Mouse (Mus musculus) ES-Bruce4 (cell line): ENCODE measurements around the gene Xrn1. TPM values are rescaled to one million over a fixed set of nuclear protein-coding genes. Genes with fewer than 3 reads are reported as not detected.
"Not testable (repeated sequence)": the region's sequence is repeated elsewhere in the genome, so short reads cannot be mapped to it uniquely, and the experiment has no call there.

Experiments used
- H3K27ac ChIP-seq: 2 replicates; pipeline ENCODE4 v1.5.1; 2012; ENCODE audit warnings: low read length, inconsistent platforms; ENCODE audit not compliant: insufficient read depth
- H3K27me3 ChIP-seq: 2 replicates; pipeline ENCODE4 v1.6.1; 2012; ENCODE audit warnings: mild to moderate bottlenecking, low read length, inconsistent platforms; ENCODE audit not compliant: control insufficient read depth, poor library complexity, insufficient read depth, severe bottlenecking
- H3K36me3 ChIP-seq: 2 replicates; pipeline ENCODE4 v1.6.1; 2012; ENCODE audit warnings: inconsistent platforms, mild to moderate bottlenecking, low read length, moderate library complexity; ENCODE audit not compliant: control insufficient read depth, poor library complexity, insufficient read depth, severe bottlenecking
- H3K4me1 ChIP-seq: one replicate; pipeline ENCODE4 v1.8.1; 2011; ENCODE audit warnings: low read length; ENCODE audit not compliant: control insufficient read depth, insufficient read depth
- H3K4me3 ChIP-seq: 2 replicates; pipeline ENCODE4 v1.5.1; 2011; ENCODE audit warnings: low read depth, mild to moderate bottlenecking, low read length
- H3K9ac ChIP-seq: 2 replicates; pipeline ENCODE4 v1.6.1; 2012; ENCODE audit warnings: low read depth, mild to moderate bottlenecking, inconsistent platforms; ENCODE audit not compliant: poor library complexity, severe bottlenecking
- H3K9me3 ChIP-seq: replicated peaks from 2 replicates; pipeline ENCODE4 v1.6.1; 2012; ENCODE audit warnings: mild to moderate bottlenecking, low read length, inconsistent platforms; ENCODE audit not compliant: control insufficient read depth, poor library complexity, insufficient read depth, severe bottlenecking
- CTCF ChIP-seq: IDR thresholded peaks from one replicate; pipeline ENCODE4 v1.8.1; 2011; ENCODE audit warnings: low read depth, low read length
- EP300 ChIP-seq: IDR thresholded peaks from 2 replicates; pipeline ENCODE4 v1.6.1; 2011; ENCODE audit warnings: low read depth, low read length; ENCODE audit not compliant: insufficient read depth
- POLR2A ChIP-seq: IDR thresholded peaks from one replicate; pipeline ENCODE4 v1.8.1; 2011; ENCODE audit warnings: low read length; ENCODE audit not compliant: insufficient read depth
- polyA plus RNA-seq: library from polyadenylated mRNA; stranded (reverse); fragments of >200 nt; gene quantifications from 2 replicates; pipeline ENCODE4 v1.2.4, GENCODE M21; 2011; ENCODE audit warnings: low read depth; ENCODE audit not compliant: missing spikeins, insufficient read depth, insufficient read length

The Xrn1 gene
- polyA plus RNA-seq, 1 experiment, result 59.3 TPM

- no peaks in the 10 kb centered on the region for H3K4me1 ChIP-seq
- no peak for TF ChIP-seq POLR2A
- no peak for TF ChIP-seq EP300
- TF ChIP-seq CTCF, result no peak
- no peak overlapping the region for H3K9ac ChIP-seq
- H3K36me3 ChIP-seq, result no peaks in the 10 kb centered on the region
- no peak overlapping the region for H3K4me3 ChIP-seq
- H3K9me3 ChIP-seq, result no peaks in the 10 kb centered on the region
- no peak overlapping the region for H3K27ac ChIP-seq
- no peaks in the 10 kb centered on the region for H3K27me3 ChIP-seq
Observed at GRCm38 (mm10) chr9:95958041-95958730, 3.6 kb downstream of the Xrn1 start.

GRCm38 (mm10) chr9:95958731-95959105 is 4.2 kb downstream of the Xrn1 start:
- not testable (repeated sequence) for H3K4me1 ChIP-seq, H3K9ac ChIP-seq, H3K9me3 ChIP-seq, H3K27ac ChIP-seq, H3K4me3 ChIP-seq, H3K36me3 ChIP-seq, H3K27me3 ChIP-seq

GRCm38 (mm10) chr9:95959246-95959645 is 4.7 kb downstream of the Xrn1 start:
- Histone ChIP-seq H3K27ac (no peak overlapping the region), H3K9ac (no peak overlapping the region), H3K4me1 (no peaks in the 10 kb centered on the region), H3K27me3 (no peaks in the 10 kb centered on the region), H3K36me3 (no peaks in the 10 kb centered on the region; the same call in 1 of the 2 replicates), H3K4me3 (no peak overlapping the region), H3K9me3 (no peaks in the 10 kb centered on the region)
- no peak for TF ChIP-seq POLR2A
- TF ChIP-seq EP300, result no peak
- TF ChIP-seq CTCF, result no peak

GRCm38 (mm10) chr9:95959732-95960428 is 5.3 kb downstream of the Xrn1 start:
- H3K36me3 ChIP-seq, result no peaks in the 10 kb centered on the region; the same call in 1 of the 2 replicates
- no peak overlapping the region for H3K4me3 ChIP-seq
- H3K27me3 ChIP-seq, result no peaks in the 10 kb centered on the region
- H3K27ac ChIP-seq, result no peak overlapping the region
- TF ChIP-seq POLR2A, result no peak
- no peak for TF ChIP-seq EP300
- no peak for TF ChIP-seq CTCF
- no peaks in the 10 kb centered on the region for H3K4me1 ChIP-seq
- no peak overlapping the region for H3K9ac ChIP-seq
- H3K9me3 ChIP-seq, result no peaks in the 10 kb centered on the region

GRCm38 (mm10) chr9:95961058-95961457 is 6.5 kb downstream of the Xrn1 start:
- no peaks in the 10 kb centered on the region; the same call in 1 of the 2 replicates for H3K36me3 ChIP-seq
- no peaks in the 10 kb centered on the region for H3K4me1 ChIP-seq
- TF ChIP-seq CTCF, result no peak
- TF ChIP-seq EP300, result no peak
- TF ChIP-seq POLR2A, result no peak
- H3K27ac ChIP-seq, result no peak overlapping the region
- no peaks in the 10 kb centered on the region for H3K9me3 ChIP-seq
- H3K9ac ChIP-seq, result no peak overlapping the region
- no peaks in the 10 kb centered on the region for H3K27me3 ChIP-seq
- H3K4me3 ChIP-seq, result no peak overlapping the region

- no peaks in the 10 kb centered on the region for H3K4me1 ChIP-seq
- H3K27ac ChIP-seq, result no peak overlapping the region
- H3K27me3 ChIP-seq, result no peaks in the 10 kb centered on the region
- no peaks in the 10 kb centered on the region for H3K9me3 ChIP-seq
- H3K36me3 ChIP-seq, result peaks cover 7% of the 10 kb centered on the region
- TF ChIP-seq EP300, result no peak
- no peak for TF ChIP-seq POLR2A
- no peak for TF ChIP-seq CTCF
- H3K9ac ChIP-seq, result no peak overlapping the region
- no peak overlapping the region for H3K4me3 ChIP-seq
Observed at GRCm38 (mm10) chr9:95964037-95964436, 9.5 kb downstream of the Xrn1 start.
